ENCODE assay signal across 8 mouse cellular contexts in genomic region chr5:142920311-142921073, GRCm38 (mm10). TPM values are rescaled to one million over a fixed set of nuclear protein-coding genes. Genes with fewer than 3 reads are reported as not detected.
DNase-seq lines count a peak whose midpoint lies in the region; ATAC-seq lines count a peak whose summit lies in the region.

No protein-coding gene starts in this region.

- H3K27ac ChIP-seq in liver, embryonic 16.5 days (ENCODE audit: low read length): peak overlapping the region; percentile 100
- H3K27ac ChIP-seq in midbrain, embryonic 13.5 days: no peak overlapping the region

- H3K4me1 ChIP-seq in liver, embryonic 16.5 days (ENCODE audit: control insufficient read depth, low read depth, low read length): peaks cover 43% of the 10 kb centered on the region
- H3K4me1 ChIP-seq in midbrain, embryonic 13.5 days (replicated peaks): no peaks in the 10 kb centered on the region

- H3K27me3 ChIP-seq in liver, embryonic 16.5 days (ENCODE audit: control insufficient read depth, insufficient read depth, low read depth, low read length): no peaks in the 10 kb centered on the region
- H3K27me3 ChIP-seq in midbrain, embryonic 13.5 days: no peaks in the 10 kb centered on the region

- H3K4me3 ChIP-seq in liver, embryonic 16.5 days (ENCODE audit: low read depth, low read length): peak overlapping the region; percentile 47
- no peak overlapping the region for H3K4me3 ChIP-seq in midbrain, embryonic 13.5 days (replicated peaks)

- peak; percentile 64 to 88 for DNase-seq in urinary bladder, adult 18-20 months (ENCODE audit: low spot score in 2 of 2)
- no peak for DNase-seq in urinary bladder, postnatal 10 days (ENCODE audit: low spot score)
- peak; percentile 94 for DNase-seq in induced T-regulatory cell, adult 2 months (ENCODE audit: low read depth)
- DNase-seq in spleen, postnatal 14 days (ENCODE audit: low spot score in 2 of 2): peak; percentile 77 to 82
- DNase-seq in embryo, embryonic 10.5 days (ENCODE audit: low spot score): no peak

- no peaks in the 10 kb centered on the region for H3K36me3 ChIP-seq in liver, embryonic 16.5 days (ENCODE audit: control insufficient read depth, insufficient read depth)
- no peaks in the 10 kb centered on the region for H3K36me3 ChIP-seq in midbrain, embryonic 13.5 days

- peak overlapping the region; percentile 80 for H3K4me2 ChIP-seq in liver, embryonic 16.5 days (ENCODE audit: low read depth, low read length)
- no peak overlapping the region for H3K4me2 ChIP-seq in midbrain, embryonic 13.5 days (replicated peaks)

- H3K9me3 ChIP-seq in liver, embryonic 16.5 days (replicated peaks; ENCODE audit: control insufficient read depth, low read length): no peaks in the 10 kb centered on the region
- H3K9me3 ChIP-seq in midbrain, embryonic 13.5 days: no peaks in the 10 kb centered on the region

- peak; percentile 96 for ATAC-seq in erythroblast, adult 5-6 weeks (replicated peaks; ENCODE audit: low FRiP score, poor library complexity, severe bottlenecking)
- ATAC-seq in liver, embryonic 16.5 days (ENCODE audit: low read depth): peak; percentile 99
- ATAC-seq in midbrain, embryonic 13.5 days: no peak

- WGBS in liver, embryonic 16.5 days (ENCODE audit: insufficient replicate concordance): 11% methylated on average over 8 of the region's 8 CpGs
- 73% methylated on average over 8 of the region's 8 CpGs for WGBS in midbrain, embryonic 13.5 days

- peak overlapping the region; percentile 70 for H3K9ac ChIP-seq in liver, embryonic 16.5 days (ENCODE audit: low read depth, low read length)
- no peak overlapping the region for H3K9ac ChIP-seq in midbrain, embryonic 13.5 days (replicated peaks)

RNA-seq across cellular contexts. Expression of gene Actb, which starts 13.9 kb away (rescaled TPM):
- 4,143 and 4,236 TPM in 2 replicates for total RNA-seq in erythroblast, adult 5-6 weeks (2015; ENCODE audit: low replicate concordance)
- total RNA-seq in erythroblast, adult 5-6 weeks (2017; ENCODE audit: low replicate concordance): 1,451 and 2,396 TPM in 2 replicates
- 6,197 and 6,568 TPM in 2 replicates for polyA plus RNA-seq in liver, embryonic 16.5 days (2015; fragmentation: Nextera tagmentation; extraction: Ambion mirVana)
- polyA plus RNA-seq in midbrain, embryonic 13.5 days (2015; fragmentation: Nextera tagmentation; extraction: Ambion mirVana): 15,567 and 17,404 TPM in 2 replicates

RNA-seq across cellular contexts. Expression of gene Fbxl18, which starts 25.3 kb away (rescaled TPM):
- total RNA-seq in erythroblast, adult 5-6 weeks (2015; ENCODE audit: low replicate concordance): 0.84 and 8.3 TPM in 2 replicates
- total RNA-seq in erythroblast, adult 5-6 weeks (2017; ENCODE audit: low replicate concordance): 0.56 and 1.4 TPM in 2 replicates
- polyA plus RNA-seq in liver, embryonic 16.5 days (2015; fragmentation: Nextera tagmentation; extraction: Ambion mirVana): 2.7 TPM in 2 replicates
- polyA plus RNA-seq in midbrain, embryonic 13.5 days (2015; fragmentation: Nextera tagmentation; extraction: Ambion mirVana): 40.1 and 40.4 TPM in 2 replicates

RNA-seq across cellular contexts. Expression of gene Fscn1, which starts 39.7 kb away (rescaled TPM):
- total RNA-seq in erythroblast, adult 5-6 weeks (2015; ENCODE audit: low replicate concordance): not detected in 2 replicates
- total RNA-seq in erythroblast, adult 5-6 weeks (2017; ENCODE audit: low replicate concordance): not detected in 2 replicates
- polyA plus RNA-seq in liver, embryonic 16.5 days (2015; fragmentation: Nextera tagmentation; extraction: Ambion mirVana): 19.6 and 20.4 TPM in 2 replicates
- polyA plus RNA-seq in midbrain, embryonic 13.5 days (2015; fragmentation: Nextera tagmentation; extraction: Ambion mirVana): 555 TPM in 2 replicates

Comparison
In these comparisons a context has a peak if more than half of its experiments do, and no peak if none do; other contexts are left out.
1. DNase-seq: peak in urinary bladder, adult 18-20 months (2 of 2), induced T-regulatory cell, adult 2 months (single experiment) and spleen, postnatal 14 days (2 of 2); none in urinary bladder, postnatal 10 days (single experiment) and embryo, embryonic 10.5 days (single experiment).
2. RNA of gene Fbxl18, which starts 25.3 kb away (polyA plus RNA-seq): 40.1 to 40.4 TPM in midbrain, embryonic 13.5 days; 2.7 TPM in liver, embryonic 16.5 days; every median in the first group is over 10 times any median in the second.
3. RNA of gene Fscn1, which starts 39.7 kb away (polyA plus RNA-seq): 555 TPM in midbrain, embryonic 13.5 days; 19.6 to 20.4 TPM in liver, embryonic 16.5 days; every median in the first group is over 10 times any median in the second.